Mouse (Mus musculus): ENCODE results near the gene Mcts1. TPM values are rescaled to one million over a fixed set of nuclear protein-coding genes. Genes with fewer than 3 reads are reported as not detected.

Gene Mcts1
- polyA plus RNA-seq (2015; fragmentation: Nextera tagmentation; extraction: Ambion mirVana): 91.5 and 101 TPM in 2 replicates

- Histone ChIP-seq H3K4me3 (ENCODE audit: low read length) (peak within 1 kb of the TSS; percentile 51), H3K4me1 (ENCODE audit: control insufficient read depth, insufficient read depth, low read length) (no peaks in the 10 kb centered on the region), H3K9ac (ENCODE audit: low read depth, low read length) (peak within 1 kb of the TSS; percentile 63), H3K27me3 (replicated peaks; ENCODE audit: control insufficient read depth, insufficient read depth, low read length) (no peaks in the 10 kb centered on the region), H3K4me2 (ENCODE audit: low read depth, low read length) (peak within 1 kb of the TSS; percentile 53), H3K27ac (ENCODE audit: low read length) (peak within 1 kb of the TSS; percentile 82), H3K9me3 (ENCODE audit: control insufficient read depth, low read length) (no peaks in the 10 kb centered on the region), H3K36me3 (ENCODE audit: control insufficient read depth, insufficient read depth, low read length) (no peaks in the 10 kb centered on the region)
- 15% methylated on average over 26 of the region's 26 CpGs for WGBS
- peak; percentile 91 for ATAC-seq
Observed at GRCm38 (mm10) chrX:38600177-38600994, at the start of gene Mcts1. Mcts1 (plus strand) TSS chrX:38600578.

GRCm38 (mm10) chrX:38553255-38553654 lies 47.1 kb upstream of the Mcts1 start:
- no peak for ATAC-seq
- no peak overlapping the region for H3K27ac ChIP-seq (ENCODE audit: low read length)
- no peak overlapping the region for H3K4me2 ChIP-seq (ENCODE audit: low read depth, low read length)
- no peak overlapping the region for H3K9ac ChIP-seq (ENCODE audit: low read depth, low read length)
- no peaks in the 10 kb centered on the region for H3K9me3 ChIP-seq (ENCODE audit: control insufficient read depth, low read length)
- H3K4me1 ChIP-seq (ENCODE audit: control insufficient read depth, insufficient read depth, low read length): no peaks in the 10 kb centered on the region
- no peak overlapping the region for H3K4me3 ChIP-seq (ENCODE audit: low read length)
- no peaks in the 10 kb centered on the region for H3K36me3 ChIP-seq (ENCODE audit: control insufficient read depth, insufficient read depth, low read length)
- H3K27me3 ChIP-seq (replicated peaks; ENCODE audit: control insufficient read depth, insufficient read depth, low read length): no peaks in the 10 kb centered on the region

GRCm38 (mm10) chrX:38563941-38564541 lies 36.3 kb upstream of the Mcts1 start:
- H3K4me3 ChIP-seq (ENCODE audit: low read length): peak overlapping the region; percentile 60
- peak overlapping the region; percentile 80 for H3K9ac ChIP-seq (ENCODE audit: low read depth, low read length)
- H3K4me2 ChIP-seq (ENCODE audit: low read depth, low read length): peak overlapping the region; percentile 47
- H3K9me3 ChIP-seq (ENCODE audit: control insufficient read depth, low read length): no peaks in the 10 kb centered on the region
- 16% methylated on average over 14 of the region's 19 CpGs for WGBS
- no peaks in the 10 kb centered on the region for H3K36me3 ChIP-seq (ENCODE audit: control insufficient read depth, insufficient read depth, low read length)
- no peaks in the 10 kb centered on the region for H3K27me3 ChIP-seq (replicated peaks; ENCODE audit: control insufficient read depth, insufficient read depth, low read length)
- H3K27ac ChIP-seq (ENCODE audit: low read length): peak overlapping the region; percentile 95
- ATAC-seq: peak; percentile 12; the same call in 1 of the 2 replicates
- H3K4me1 ChIP-seq (ENCODE audit: control insufficient read depth, insufficient read depth, low read length): no peaks in the 10 kb centered on the region; the same call in 1 of the 2 replicates

GRCm38 (mm10) chrX:38564542-38565175 lies 35.7 kb upstream of the Mcts1 start:
- no peaks in the 10 kb centered on the region for H3K36me3 ChIP-seq (ENCODE audit: control insufficient read depth, insufficient read depth, low read length)
- peak overlapping the region; percentile 80 for H3K9ac ChIP-seq (ENCODE audit: low read depth, low read length)
- H3K4me3 ChIP-seq (ENCODE audit: low read length): peak overlapping the region; percentile 60
- peak overlapping the region; percentile 47; the same call in 1 of the 2 replicates for H3K4me2 ChIP-seq (ENCODE audit: low read depth, low read length)
- 8% methylated on average over 29 of the region's 52 CpGs for WGBS
- H3K4me1 ChIP-seq (ENCODE audit: control insufficient read depth, insufficient read depth, low read length): no peaks in the 10 kb centered on the region; the same call in 1 of the 2 replicates
- H3K9me3 ChIP-seq (ENCODE audit: control insufficient read depth, low read length): no peaks in the 10 kb centered on the region
- ATAC-seq: peak; percentile 93
- no peaks in the 10 kb centered on the region for H3K27me3 ChIP-seq (replicated peaks; ENCODE audit: control insufficient read depth, insufficient read depth, low read length)
- H3K27ac ChIP-seq (ENCODE audit: low read length): peak overlapping the region; percentile 95

GRCm38 (mm10) chrX:38565176-38565542 lies 35.2 kb upstream of the Mcts1 start:
- no peak for ATAC-seq
- H3K27ac ChIP-seq (ENCODE audit: low read length): peak overlapping the region; percentile 79
- H3K4me1 ChIP-seq (ENCODE audit: control insufficient read depth, insufficient read depth, low read length): no peaks in the 10 kb centered on the region; the same call in 1 of the 2 replicates
- WGBS: 19% methylated on average over 8 of the region's 8 CpGs
- H3K4me3 ChIP-seq (ENCODE audit: low read length): peak overlapping the region; percentile 60
- no peaks in the 10 kb centered on the region for H3K9me3 ChIP-seq (ENCODE audit: control insufficient read depth, low read length)
- no peaks in the 10 kb centered on the region for H3K27me3 ChIP-seq (replicated peaks; ENCODE audit: control insufficient read depth, insufficient read depth, low read length)
- H3K9ac ChIP-seq (ENCODE audit: low read depth, low read length): peak overlapping the region; percentile 62
- no peaks in the 10 kb centered on the region for H3K36me3 ChIP-seq (ENCODE audit: control insufficient read depth, insufficient read depth, low read length)
- peak overlapping the region; percentile 45 for H3K4me2 ChIP-seq (ENCODE audit: low read depth, low read length)

GRCm38 (mm10) chrX:38566521-38567205 lies 33.7 kb upstream of the Mcts1 start:
- Histone ChIP-seq H3K27ac (ENCODE audit: low read length) (no peak overlapping the region), H3K4me2 (ENCODE audit: low read depth, low read length) (no peak overlapping the region), H3K36me3 (ENCODE audit: control insufficient read depth, insufficient read depth, low read length) (no peaks in the 10 kb centered on the region), H3K9me3 (ENCODE audit: control insufficient read depth, low read length) (no peaks in the 10 kb centered on the region), H3K4me3 (ENCODE audit: low read length) (no peak overlapping the region), H3K4me1 (ENCODE audit: control insufficient read depth, insufficient read depth, low read length) (no peaks in the 10 kb centered on the region; the same call in 1 of the 2 replicates), H3K9ac (ENCODE audit: low read depth, low read length) (no peak overlapping the region), H3K27me3 (replicated peaks; ENCODE audit: control insufficient read depth, insufficient read depth, low read length) (no peaks in the 10 kb centered on the region)
- no peak for ATAC-seq
- WGBS: 63% methylated on average over 6 of the region's 6 CpGs

GRCm38 (mm10) chrX:38576078-38576477 lies 24.3 kb upstream of the Mcts1 start, which contains the start of gene Cul4b:
Cul4b (minus strand) TSS chrX:38576196.
- H3K9ac ChIP-seq (ENCODE audit: low read depth, low read length): no peak within 1 kb of the TSS
- no peaks in the 10 kb centered on the region for H3K36me3 ChIP-seq (ENCODE audit: control insufficient read depth, insufficient read depth, low read length)
- no peaks in the 10 kb centered on the region for H3K9me3 ChIP-seq (ENCODE audit: control insufficient read depth, low read length)
- no peak within 1 kb of the TSS for H3K27ac ChIP-seq (ENCODE audit: low read length)
- no peak within 1 kb of the TSS for H3K4me3 ChIP-seq (ENCODE audit: low read length)
- H3K27me3 ChIP-seq (replicated peaks; ENCODE audit: control insufficient read depth, insufficient read depth, low read length): no peaks in the 10 kb centered on the region
- H3K4me1 ChIP-seq (ENCODE audit: control insufficient read depth, insufficient read depth, low read length): no peaks in the 10 kb centered on the region
- 83% methylated on average over 15 of the region's 15 CpGs for whole genome bisulfite sequencing
- ATAC-seq: no peak
- H3K4me2 ChIP-seq (ENCODE audit: low read depth, low read length): no peak within 1 kb of the TSS

GRCm38 (mm10) chrX:38581140-38581539 lies 19.2 kb upstream of the Mcts1 start:
- Histone ChIP-seq H3K4me1 (ENCODE audit: control insufficient read depth, insufficient read depth, low read length) (no peaks in the 10 kb centered on the region), H3K27ac (ENCODE audit: low read length) (no peak overlapping the region)
- no peak for ATAC-seq

GRCm38 (mm10) chrX:38583261-38583660 lies 17.1 kb upstream of the Mcts1 start:
- Histone ChIP-seq H3K4me2 (ENCODE audit: low read depth, low read length) (no peak overlapping the region), H3K27me3 (replicated peaks; ENCODE audit: control insufficient read depth, insufficient read depth, low read length) (no peaks in the 10 kb centered on the region), H3K9me3 (ENCODE audit: control insufficient read depth, low read length) (no peaks in the 10 kb centered on the region), H3K27ac (ENCODE audit: low read length) (no peak overlapping the region), H3K4me1 (ENCODE audit: control insufficient read depth, insufficient read depth, low read length) (no peaks in the 10 kb centered on the region), H3K36me3 (ENCODE audit: control insufficient read depth, insufficient read depth, low read length) (no peaks in the 10 kb centered on the region), H3K4me3 (ENCODE audit: low read length) (no peak overlapping the region), H3K9ac (ENCODE audit: low read depth, low read length) (no peak overlapping the region)
- ATAC-seq: no peak

More at GRCm38 (mm10) chrX:38581140-38581539, 19.2 kb upstream of the Mcts1 start:
- Histone ChIP-seq H3K36me3 (ENCODE audit: control insufficient read depth, insufficient read depth, low read length) (no peaks in the 10 kb centered on the region), H3K9me3 (ENCODE audit: control insufficient read depth, low read length) (no peaks in the 10 kb centered on the region), H3K4me2 (ENCODE audit: low read depth, low read length) (no peak overlapping the region), H3K4me3 (ENCODE audit: low read length) (no peak overlapping the region), H3K9ac (ENCODE audit: low read depth, low read length) (no peak overlapping the region), H3K27me3 (replicated peaks; ENCODE audit: control insufficient read depth, insufficient read depth, low read length) (no peaks in the 10 kb centered on the region)
- 100% methylated on average over 1 of the region's 1 CpGs for WGBS
